Mouse (Mus musculus): ENCODE measurements around the gene Ptpa. TPM values are rescaled to one million over a fixed set of nuclear protein-coding genes. Genes with fewer than 3 reads are reported as not detected.

The Ptpa gene
- polyA plus RNA-seq, 1 experiment from 2014 or later, result 94.5 TPM

- H3K27me3 ChIP-seq (ENCODE audit: control insufficient read depth, insufficient read depth, low read length), result no peaks in the 10 kb centered on the region
- H3K27ac ChIP-seq (ENCODE audit: low read depth, low read length), result no peak overlapping the region
- H3K9me3 ChIP-seq (ENCODE audit: control insufficient read depth, low read length), result no peaks in the 10 kb centered on the region
- peaks cover 13% of the 10 kb centered on the region for H3K36me3 ChIP-seq (ENCODE audit: control insufficient read depth, insufficient read depth, low read length)
- WGBS, result 74% methylated on average over 4 of the region's 4 CpGs
- H3K4me1 ChIP-seq (replicated peaks; ENCODE audit: control insufficient read depth, insufficient read depth, low read length), result peaks cover 15% of the 10 kb centered on the region
- H3K4me3 ChIP-seq (ENCODE audit: low read depth, low read length), result no peak overlapping the region
- ATAC-seq (replicated peaks; ENCODE audit: low FRiP score) (no peak), DNase-seq (ENCODE audit: low spot score) (no peak)
- no peak overlapping the region for H3K9ac ChIP-seq (ENCODE audit: low read length)
- H3K4me2 ChIP-seq (ENCODE audit: low read depth, low read length, severe bottlenecking), result no peak overlapping the region
Observed at GRCm38 (mm10) chr2:30436809-30437208, 21.0 kb downstream of the Ptpa start.

DNA sequence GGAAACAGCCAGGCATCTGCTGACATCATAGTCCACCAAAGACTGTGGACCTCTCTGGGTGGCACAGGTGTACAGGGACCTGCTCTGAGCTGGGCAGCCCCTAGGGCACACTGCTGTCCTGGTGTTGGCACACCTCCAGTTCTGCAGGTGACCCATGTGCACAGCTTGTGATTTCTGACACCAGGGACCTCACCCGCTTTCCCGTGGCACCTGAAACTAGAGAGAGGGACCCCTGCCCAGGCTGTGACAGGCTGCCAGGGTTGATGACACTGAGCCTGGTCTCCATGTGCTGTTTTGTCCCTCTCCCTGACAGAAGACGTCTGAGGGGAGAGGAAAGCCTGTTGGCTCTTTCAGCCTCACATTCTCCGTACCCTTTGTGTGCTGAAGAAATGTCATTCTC, 22.0 kb downstream of the Ptpa start:
- H3K27ac ChIP-seq (ENCODE audit: low read depth, low read length), result no peak overlapping the region
- H3K27me3 ChIP-seq (ENCODE audit: control insufficient read depth, insufficient read depth, low read length), result no peaks in the 10 kb centered on the region
- 91% methylated on average over 4 of the region's 4 CpGs for WGBS
- ATAC-seq (replicated peaks; ENCODE audit: low FRiP score) (no peak), DNase-seq (ENCODE audit: low spot score) (no peak)
- peaks cover 24% of the 10 kb centered on the region for H3K4me1 ChIP-seq (replicated peaks; ENCODE audit: control insufficient read depth, insufficient read depth, low read length)
- H3K9ac ChIP-seq (ENCODE audit: low read length), result no peak overlapping the region
- H3K9me3 ChIP-seq (ENCODE audit: control insufficient read depth, low read length), result no peaks in the 10 kb centered on the region
- no peak overlapping the region for H3K4me3 ChIP-seq (ENCODE audit: low read depth, low read length)
- peaks cover 13% of the 10 kb centered on the region for H3K36me3 ChIP-seq (ENCODE audit: control insufficient read depth, insufficient read depth, low read length)
- no peak overlapping the region for H3K4me2 ChIP-seq (ENCODE audit: low read depth, low read length, severe bottlenecking)

DNA sequence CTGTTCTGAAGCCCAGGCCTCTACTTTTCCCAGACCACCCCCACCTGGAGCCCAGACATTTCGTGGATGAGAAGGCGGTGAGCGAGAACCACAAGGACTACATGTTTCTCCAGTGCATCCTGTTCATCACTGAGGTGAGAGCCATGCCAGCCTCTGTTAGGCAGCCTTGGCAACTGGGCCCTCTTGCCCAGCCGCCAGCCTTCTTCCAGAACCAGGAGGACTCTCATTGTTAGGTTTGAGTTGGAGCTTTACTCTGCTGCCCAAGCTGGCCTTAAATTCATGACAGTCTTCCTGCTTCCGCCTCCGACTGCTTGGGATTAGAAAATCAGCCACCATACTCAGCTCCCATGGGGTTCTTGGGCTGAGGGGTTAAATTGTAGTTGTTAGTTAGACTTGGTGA, 23.8 kb downstream of the Ptpa start:
- Histone ChIP-seq H3K36me3 (ENCODE audit: control insufficient read depth, insufficient read depth, low read length) (peaks cover 6% of the 10 kb centered on the region), H3K4me2 (ENCODE audit: low read depth, low read length, severe bottlenecking) (no peak overlapping the region), H3K27me3 (ENCODE audit: control insufficient read depth, insufficient read depth, low read length) (no peaks in the 10 kb centered on the region), H3K4me1 (replicated peaks; ENCODE audit: control insufficient read depth, insufficient read depth, low read length) (peaks cover 31% of the 10 kb centered on the region), H3K27ac (ENCODE audit: low read depth, low read length) (no peak overlapping the region), H3K9ac (ENCODE audit: low read length) (no peak overlapping the region), H3K4me3 (ENCODE audit: low read depth, low read length) (no peak overlapping the region), H3K9me3 (ENCODE audit: control insufficient read depth, low read length) (no peaks in the 10 kb centered on the region)
- DNase-seq (ENCODE audit: low spot score), result peak; percentile 44
- no peak for ATAC-seq (replicated peaks; ENCODE audit: low FRiP score)
- 97% methylated on average over 6 of the region's 6 CpGs for WGBS

DNA sequence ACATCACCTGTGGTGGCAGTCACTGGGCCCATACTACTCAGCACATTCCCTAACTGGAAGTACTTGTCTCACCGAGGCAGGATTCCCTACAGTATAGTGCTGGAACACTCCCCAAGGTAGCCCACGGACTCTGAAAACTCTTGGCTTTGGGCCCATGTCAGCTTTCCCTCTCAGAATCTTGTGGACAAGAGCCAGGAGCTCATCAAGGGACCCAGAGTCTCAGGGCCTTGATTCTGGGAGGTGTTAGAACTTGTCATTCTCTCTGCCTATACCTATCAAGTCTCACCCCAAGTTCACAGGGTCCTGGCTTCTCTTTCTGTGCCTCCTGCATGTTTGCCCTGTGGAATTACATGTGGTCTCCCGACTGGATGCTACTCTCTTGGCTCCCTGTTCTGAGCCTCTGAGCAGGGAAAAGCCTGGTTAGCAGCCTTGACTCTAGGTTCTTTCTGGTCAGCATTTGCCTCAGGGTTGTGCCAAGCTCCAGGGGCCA, 24.4 kb downstream of the Ptpa start:
- no peak for DNase-seq (ENCODE audit: low spot score)
- Histone ChIP-seq H3K36me3 (ENCODE audit: control insufficient read depth, insufficient read depth, low read length) (peaks cover 6% of the 10 kb centered on the region), H3K4me2 (ENCODE audit: low read depth, low read length, severe bottlenecking) (no peak overlapping the region), H3K9ac (ENCODE audit: low read length) (no peak overlapping the region; the same call in 1 of the 2 replicates), H3K9me3 (ENCODE audit: control insufficient read depth, low read length) (no peaks in the 10 kb centered on the region), H3K4me1 (replicated peaks; ENCODE audit: control insufficient read depth, insufficient read depth, low read length) (peaks cover 33% of the 10 kb centered on the region), H3K27me3 (ENCODE audit: control insufficient read depth, insufficient read depth, low read length) (no peaks in the 10 kb centered on the region), H3K4me3 (ENCODE audit: low read depth, low read length) (no peak overlapping the region), H3K27ac (ENCODE audit: low read depth, low read length) (peak overlapping the region; percentile 97)
- 84% methylated on average over 3 of the region's 3 CpGs for WGBS
- no peak for ATAC-seq (replicated peaks; ENCODE audit: low FRiP score)

- DNase-seq (ENCODE audit: low spot score), result peak; percentile 75
- peak; percentile 52; the same call in 1 of the 2 replicates for ATAC-seq (replicated peaks; ENCODE audit: low FRiP score)
- no peaks in the 10 kb centered on the region for H3K9me3 ChIP-seq (ENCODE audit: control insufficient read depth, low read length)
- peaks cover 6% of the 10 kb centered on the region for H3K36me3 ChIP-seq (ENCODE audit: control insufficient read depth, insufficient read depth, low read length)
- peak overlapping the region; percentile 71 for H3K9ac ChIP-seq (ENCODE audit: low read length)
- H3K4me1 ChIP-seq (replicated peaks; ENCODE audit: control insufficient read depth, insufficient read depth, low read length), result peaks cover 33% of the 10 kb centered on the region
- no peaks in the 10 kb centered on the region for H3K27me3 ChIP-seq (ENCODE audit: control insufficient read depth, insufficient read depth, low read length)
- 22% methylated on average over 12 of the region's 12 CpGs for WGBS
- peak overlapping the region; percentile 38; the same call in 1 of the 2 replicates for H3K4me2 ChIP-seq (ENCODE audit: low read depth, low read length, severe bottlenecking)
- no peak overlapping the region for H3K4me3 ChIP-seq (ENCODE audit: low read depth, low read length)
- peak overlapping the region; percentile 97 for H3K27ac ChIP-seq (ENCODE audit: low read depth, low read length)
Observed at GRCm38 (mm10) chr2:30440701-30441517, 25.1 kb downstream of the Ptpa start.

DNA sequence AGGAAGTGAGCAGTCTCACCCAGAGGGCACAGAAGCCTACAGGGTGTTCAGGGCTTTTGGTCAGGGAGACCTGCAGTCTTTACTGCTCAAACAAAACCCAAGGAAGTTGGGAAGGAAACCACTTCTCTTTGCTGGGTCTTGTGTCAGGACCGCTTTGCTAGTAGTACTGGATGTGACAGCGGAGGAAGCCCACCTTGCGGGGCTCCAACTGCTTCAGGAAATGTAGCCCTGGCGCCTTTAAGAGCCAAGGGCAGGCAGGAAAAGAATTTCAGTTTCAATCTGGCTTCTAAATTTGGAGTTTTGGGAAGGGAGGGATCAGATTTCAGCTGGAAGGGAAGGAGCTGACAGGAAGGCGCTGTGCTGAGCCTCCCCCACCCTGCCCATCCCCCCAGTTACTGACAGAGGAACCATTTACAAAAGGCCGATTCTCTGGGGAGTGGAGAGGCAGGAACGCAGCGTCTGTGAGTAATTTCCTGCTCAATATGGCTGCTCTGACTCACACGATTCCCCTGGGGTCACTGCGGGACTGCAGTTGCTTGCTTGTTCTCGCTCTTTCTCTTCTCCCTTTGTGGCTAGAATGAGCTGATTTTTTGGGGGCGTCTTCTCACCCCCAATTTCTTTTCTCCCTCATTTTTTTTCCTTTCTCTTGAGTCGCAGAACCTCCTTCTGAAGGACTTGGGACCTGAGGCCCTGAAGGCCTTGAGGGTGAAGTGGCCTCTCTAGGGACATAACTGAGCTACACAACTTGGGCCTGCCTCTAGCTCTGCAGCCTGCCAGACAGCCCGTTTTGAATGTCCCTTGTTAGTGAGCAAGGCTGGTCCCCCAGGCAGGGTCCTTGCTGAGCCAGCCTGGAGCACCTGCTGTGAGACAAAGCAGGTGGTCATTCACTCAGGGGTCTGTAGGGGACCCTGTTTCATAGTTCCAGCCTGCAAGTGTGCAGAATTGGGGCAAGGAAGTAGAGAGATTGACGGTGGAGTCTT, 26.0 kb downstream of the Ptpa start:
- H3K27me3 ChIP-seq (ENCODE audit: control insufficient read depth, insufficient read depth, low read length), result no peaks in the 10 kb centered on the region
- H3K4me1 ChIP-seq (replicated peaks; ENCODE audit: control insufficient read depth, insufficient read depth, low read length), result peaks cover 33% of the 10 kb centered on the region
- peak overlapping the region; percentile 97 for H3K27ac ChIP-seq (ENCODE audit: low read depth, low read length)
- DNase-seq (ENCODE audit: low spot score) (peak; percentile 93), ATAC-seq (replicated peaks; ENCODE audit: low FRiP score) (peak; percentile 84)
- WGBS, result 5% methylated on average over 15 of the region's 15 CpGs
- peaks cover 6% of the 10 kb centered on the region for H3K36me3 ChIP-seq (ENCODE audit: control insufficient read depth, insufficient read depth, low read length)
- H3K4me3 ChIP-seq (ENCODE audit: low read depth, low read length), result peak overlapping the region; percentile 9; the same call in 1 of the 2 replicates
- H3K4me2 ChIP-seq (ENCODE audit: low read depth, low read length, severe bottlenecking), result peak overlapping the region; percentile 38; the same call in 1 of the 2 replicates
- H3K9ac ChIP-seq (ENCODE audit: low read length), result peak overlapping the region; percentile 71
- no peaks in the 10 kb centered on the region for H3K9me3 ChIP-seq (ENCODE audit: control insufficient read depth, low read length)

DNA sequence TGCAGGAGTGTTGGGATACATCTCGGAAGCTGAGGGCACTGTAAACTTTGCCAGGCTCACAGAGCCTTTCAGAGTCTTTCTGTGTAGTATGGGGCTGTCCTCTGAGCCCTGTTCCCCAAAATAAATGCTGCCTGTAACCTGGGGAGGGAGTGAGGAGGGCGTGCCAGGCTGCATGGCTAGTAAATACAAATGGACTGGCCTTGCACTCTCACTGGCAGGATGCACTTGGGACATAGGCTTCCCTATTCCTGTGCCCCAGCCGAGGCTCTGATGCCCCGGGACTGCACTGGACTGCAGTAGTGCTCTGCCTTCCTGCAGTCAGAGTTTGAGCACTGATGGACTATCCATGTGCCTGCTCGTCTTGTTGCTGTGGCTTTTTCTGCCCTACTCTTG, 26.7 kb downstream of the Ptpa start:
- no peak for ATAC-seq (replicated peaks; ENCODE audit: low FRiP score)
- peaks cover 6% of the 10 kb centered on the region for H3K36me3 ChIP-seq (ENCODE audit: control insufficient read depth, insufficient read depth, low read length)
- peak overlapping the region; percentile 38; the same call in 1 of the 2 replicates for H3K4me2 ChIP-seq (ENCODE audit: low read depth, low read length, severe bottlenecking)
- peaks cover 33% of the 10 kb centered on the region for H3K4me1 ChIP-seq (replicated peaks; ENCODE audit: control insufficient read depth, insufficient read depth, low read length)
- no peak overlapping the region for H3K4me3 ChIP-seq (ENCODE audit: low read depth, low read length)
- 65% methylated on average over 5 of the region's 5 CpGs for WGBS
- H3K27me3 ChIP-seq (ENCODE audit: control insufficient read depth, insufficient read depth, low read length), result no peaks in the 10 kb centered on the region
- no peaks in the 10 kb centered on the region for H3K9me3 ChIP-seq (ENCODE audit: control insufficient read depth, low read length)
- peak overlapping the region; percentile 71 for H3K9ac ChIP-seq (ENCODE audit: low read length)
- peak overlapping the region; percentile 97 for H3K27ac ChIP-seq (ENCODE audit: low read depth, low read length)
- no peak for DNase-seq (ENCODE audit: low spot score)

GRCm38 (mm10) chr2:30443281-30443680, 27.4 kb downstream of the Ptpa start:
- Histone ChIP-seq H3K9ac (ENCODE audit: low read length) (peak overlapping the region; percentile 27; the same call in 1 of the 2 replicates), H3K27ac (ENCODE audit: low read depth, low read length) (peak overlapping the region; percentile 97; the same call in 1 of the 2 replicates), H3K27me3 (ENCODE audit: control insufficient read depth, insufficient read depth, low read length) (no peaks in the 10 kb centered on the region), H3K36me3 (ENCODE audit: control insufficient read depth, insufficient read depth, low read length) (peaks cover 6% of the 10 kb centered on the region), H3K4me2 (ENCODE audit: low read depth, low read length, severe bottlenecking) (no peak overlapping the region), H3K9me3 (ENCODE audit: control insufficient read depth, low read length) (no peaks in the 10 kb centered on the region), H3K4me3 (ENCODE audit: low read depth, low read length) (no peak overlapping the region), H3K4me1 (replicated peaks; ENCODE audit: control insufficient read depth, insufficient read depth, low read length) (peaks cover 33% of the 10 kb centered on the region)
- 65% methylated on average over 4 of the region's 4 CpGs for WGBS
- no peak for ATAC-seq (replicated peaks; ENCODE audit: low FRiP score)
- no peak for DNase-seq (ENCODE audit: low spot score)

Data from forebrain, embryonic 11.5 days (tissue).